7 mouse cellular contexts compared by ENCODE assay signal in the genomic region with DNA sequence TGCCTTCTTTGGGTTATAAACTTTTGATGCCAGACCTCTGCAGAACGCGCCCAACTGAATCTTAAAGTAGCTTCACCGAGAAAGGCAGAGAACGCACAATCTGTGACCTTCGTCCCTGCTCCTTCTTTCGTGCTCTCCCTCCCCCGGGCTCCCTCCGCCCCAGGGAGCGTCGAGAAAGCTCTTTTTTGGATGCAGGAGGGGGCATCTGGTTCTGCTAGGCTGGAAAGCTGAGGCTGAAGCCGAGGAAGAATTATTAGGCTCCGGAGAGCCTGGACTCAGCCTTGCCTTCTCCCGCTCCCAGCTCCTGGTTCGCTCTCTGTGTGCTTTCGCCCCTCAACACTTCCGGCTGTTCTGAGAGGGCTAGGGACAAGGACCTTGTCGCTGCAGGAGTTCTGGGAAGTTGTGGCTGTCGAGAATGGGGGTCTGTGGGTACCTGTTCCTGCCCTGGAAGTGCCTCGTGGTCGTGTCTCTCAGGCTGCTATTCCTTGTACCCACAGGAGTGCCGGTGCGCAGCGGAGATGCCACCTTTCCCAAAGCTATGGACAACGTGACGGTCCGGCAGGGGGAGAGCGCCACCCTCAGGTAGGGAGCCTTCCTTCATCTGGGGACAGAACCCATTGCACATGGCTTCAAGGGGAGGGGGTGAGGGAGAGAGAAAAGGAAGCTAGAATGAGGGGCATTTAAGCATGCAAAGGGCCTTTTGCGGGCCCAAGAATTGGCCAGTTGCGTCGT.
DNase-seq lines count a peak whose midpoint lies in the region; ATAC-seq and TF ChIP-seq lines count a peak whose summit lies in the region.

No protein-coding gene starts in this region.

- under 1% methylated on average over 30 of the region's 30 CpGs for WGBS in forebrain, embryonic 10.5 days
- WGBS in hindbrain, embryonic 13.5 days = 2% methylated on average over 30 of the region's 30 CpGs
- whole genome bisulfite sequencing in neural tube, embryonic 13.5 days = 1% methylated on average over 30 of the region's 30 CpGs

- no peak for TF ChIP-seq CTCF in bone marrow macrophage, adult 2 months (IDR thresholded peaks at IDR 0.05; ENCODE audit: low read depth, low read length)

- H3K9me3 ChIP-seq in forebrain, embryonic 10.5 days = no peaks in the 10 kb centered on the region
- no peaks in the 10 kb centered on the region for H3K9me3 ChIP-seq in hindbrain, embryonic 13.5 days
- no peaks in the 10 kb centered on the region for H3K9me3 ChIP-seq in neural tube, embryonic 13.5 days

- H3K9ac ChIP-seq in hindbrain, embryonic 13.5 days = peak overlapping the region; percentile 79
- peak overlapping the region; percentile 74 for H3K9ac ChIP-seq in neural tube, embryonic 13.5 days

- H3K36me3 ChIP-seq in forebrain, embryonic 10.5 days (replicated peaks) = no peaks in the 10 kb centered on the region
- no peaks in the 10 kb centered on the region for H3K36me3 ChIP-seq in hindbrain, embryonic 13.5 days
- H3K36me3 ChIP-seq in neural tube, embryonic 13.5 days = no peaks in the 10 kb centered on the region

- peak; percentile 18; the same call in 1 of the 2 replicates for ATAC-seq in hindbrain, embryonic 13.5 days (ENCODE audit: low FRiP score)
- peak; percentile 42; the same call in 1 of the 2 replicates for ATAC-seq in neural tube, embryonic 13.5 days (ENCODE audit: low read depth)

- DNase-seq in ZHBTc4 (ENCODE audit: low read depth, low spot score) = peak; percentile 73
- peak; percentile 75 for DNase-seq in forebrain, embryonic 10.5 days (ENCODE audit: extremely low spot score, low spot score)
- peak; percentile 87 for DNase-seq in left cerebral cortex, postnatal 4 days
- no peak for DNase-seq in urinary bladder, postnatal 36 days (ENCODE audit: low spot score in 2 of 2)

- intact Hi-C loops in left cerebral cortex, postnatal 4 days (cut with DNase I) = loop anchor here (5.0 kb wide), 1 partner anchor 137 kb away; no protein-coding TSS in a partner anchor

- H3K4me1 ChIP-seq in bone marrow macrophage, adult 2 months (ENCODE audit: control insufficient read depth, insufficient read depth, low read length) = no peaks in the 10 kb centered on the region
- H3K4me1 ChIP-seq in forebrain, embryonic 10.5 days = peaks cover 23% of the 10 kb centered on the region
- H3K4me1 ChIP-seq in hindbrain, embryonic 13.5 days (replicated peaks) = peaks cover 35% of the 10 kb centered on the region
- peaks cover 30% of the 10 kb centered on the region for H3K4me1 ChIP-seq in neural tube, embryonic 13.5 days (replicated peaks)

- peak overlapping the region; percentile 59 for H3K4me3 ChIP-seq in bone marrow macrophage, adult 2 months (ENCODE audit: insufficient read depth, low read length)
- peak overlapping the region; percentile 72 for H3K4me3 ChIP-seq in forebrain, embryonic 10.5 days
- H3K4me3 ChIP-seq in hindbrain, embryonic 13.5 days = peak overlapping the region; percentile 65
- peak overlapping the region; percentile 59 for H3K4me3 ChIP-seq in neural tube, embryonic 13.5 days

- no peak for TF ChIP-seq POLR2A in bone marrow macrophage, adult 2 months (IDR thresholded peaks at IDR 0.05; ENCODE audit: borderline replicate concordance, low read depth, low read length)

- H3K4me2 ChIP-seq in hindbrain, embryonic 13.5 days = peak overlapping the region; percentile 97
- peak overlapping the region; percentile 98 for H3K4me2 ChIP-seq in neural tube, embryonic 13.5 days

- H3K27me3 ChIP-seq in forebrain, embryonic 10.5 days (ENCODE audit: poor library complexity, severe bottlenecking) = peaks cover 51% of the 10 kb centered on the region
- peaks cover 28% of the 10 kb centered on the region for H3K27me3 ChIP-seq in hindbrain, embryonic 13.5 days
- H3K27me3 ChIP-seq in neural tube, embryonic 13.5 days = peaks cover 20% of the 10 kb centered on the region

- H3K27ac ChIP-seq in bone marrow macrophage, adult 2 months (ENCODE audit: insufficient read depth, low read depth, low read length) = no peak overlapping the region
- H3K27ac ChIP-seq in forebrain, embryonic 10.5 days = peak overlapping the region; percentile 83
- H3K27ac ChIP-seq in hindbrain, embryonic 13.5 days = 0 out of 2 replicates have a peak overlapping the region, but pooled peaks have one; percentile 58
- peak overlapping the region; percentile 54; the same call in 1 of the 2 replicates for H3K27ac ChIP-seq in neural tube, embryonic 13.5 days (replicated peaks)

Comparison
In these comparisons a context has a peak if more than half of its experiments do, and no peak if none do; other contexts are left out.
1. DNase-seq: peak in ZHBTc4 (single experiment), forebrain, embryonic 10.5 days (single experiment) and left cerebral cortex, postnatal 4 days (single experiment); none in urinary bladder, postnatal 36 days (0 of 2).
2. Peak in every context shown above with its lines, with median percentiles within 50 percentile points of each other: H3K4me3 ChIP-seq.